Mouse (Mus musculus): ENCODE results near the gene Ctsf.
"Not testable (repeated sequence)": the region's sequence is repeated elsewhere in the genome, so short reads cannot be mapped to it uniquely, and the experiment has no call there.

The Ctsf gene

DNA sequence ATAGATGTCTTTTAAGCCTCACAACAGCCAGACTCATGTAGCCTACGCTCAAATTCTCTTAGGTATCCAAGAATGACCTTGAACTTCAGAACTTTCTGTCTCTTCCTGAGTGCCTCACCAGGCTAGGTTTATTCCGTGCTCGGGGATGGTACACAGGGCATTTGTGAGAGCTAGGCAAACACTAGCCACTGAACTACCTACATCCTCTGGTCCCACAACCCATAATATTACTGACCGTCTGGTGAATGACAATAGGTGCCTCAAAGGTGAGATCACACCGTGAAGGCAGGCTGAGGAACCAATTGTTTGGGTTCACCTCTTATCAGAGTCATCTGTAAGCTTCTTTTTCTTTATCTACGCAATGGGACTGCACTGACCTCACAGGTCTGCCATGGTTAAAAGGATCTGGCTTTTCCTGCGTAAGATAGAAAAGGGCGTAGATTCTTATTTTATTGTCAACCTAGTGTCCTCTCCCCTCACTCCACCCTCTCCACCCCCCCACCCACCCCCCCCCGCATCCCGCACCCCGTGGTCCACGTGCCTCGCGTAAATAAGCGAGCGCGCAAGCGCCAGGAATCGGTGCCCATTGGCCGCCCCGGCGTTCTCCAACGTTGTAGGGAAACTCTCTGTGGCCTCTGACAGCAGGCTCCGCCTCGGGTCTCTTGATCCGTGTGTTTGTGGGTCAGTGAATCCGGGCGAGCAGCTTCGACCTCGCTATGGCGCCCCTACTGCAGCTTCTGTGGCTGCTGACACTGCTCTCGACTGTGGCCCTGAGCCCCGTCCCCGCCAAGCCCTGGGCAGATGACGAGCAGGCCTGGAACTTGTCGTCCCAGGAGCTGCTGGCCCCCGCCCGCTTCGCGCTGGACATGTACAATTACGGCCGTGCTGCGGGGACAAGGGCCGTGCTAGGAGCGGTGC is at the start of gene Ctsf:
Gene Ctsf, plus strand, starts transcription at position 579 of the 918 bp plus-strand sequence.
- peak; percentile 98 for DNase-seq (ENCODE audit: low read depth, low spot score)

DNA sequence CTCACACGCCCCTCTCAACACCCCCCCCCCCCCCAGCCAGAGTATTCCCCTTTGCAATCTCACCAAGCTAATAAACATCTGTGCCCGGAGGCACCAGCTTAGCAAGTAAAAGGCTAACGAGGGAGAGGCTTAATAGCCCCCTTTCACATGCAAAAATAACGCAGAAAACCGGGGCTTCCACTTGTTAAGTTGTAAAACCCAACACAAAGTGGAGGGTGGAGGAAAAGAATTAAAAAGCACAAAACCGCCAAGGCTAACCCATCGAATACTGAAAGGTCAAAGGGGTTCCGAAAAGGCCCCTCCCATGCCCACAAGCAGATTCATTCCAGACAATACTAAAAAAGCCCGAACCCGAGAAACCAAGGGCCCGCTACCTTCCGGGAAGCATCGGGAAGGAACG is 44.6 kb upstream of the Ctsf start:
- no peak for DNase-seq (ENCODE audit: low read depth, low spot score)

- no peak for DNase-seq (ENCODE audit: low read depth, low spot score)
These were observed 44.2 kb upstream of the Ctsf start for GRCm38 (mm10) chr19:4810746-4811062.

DNA sequence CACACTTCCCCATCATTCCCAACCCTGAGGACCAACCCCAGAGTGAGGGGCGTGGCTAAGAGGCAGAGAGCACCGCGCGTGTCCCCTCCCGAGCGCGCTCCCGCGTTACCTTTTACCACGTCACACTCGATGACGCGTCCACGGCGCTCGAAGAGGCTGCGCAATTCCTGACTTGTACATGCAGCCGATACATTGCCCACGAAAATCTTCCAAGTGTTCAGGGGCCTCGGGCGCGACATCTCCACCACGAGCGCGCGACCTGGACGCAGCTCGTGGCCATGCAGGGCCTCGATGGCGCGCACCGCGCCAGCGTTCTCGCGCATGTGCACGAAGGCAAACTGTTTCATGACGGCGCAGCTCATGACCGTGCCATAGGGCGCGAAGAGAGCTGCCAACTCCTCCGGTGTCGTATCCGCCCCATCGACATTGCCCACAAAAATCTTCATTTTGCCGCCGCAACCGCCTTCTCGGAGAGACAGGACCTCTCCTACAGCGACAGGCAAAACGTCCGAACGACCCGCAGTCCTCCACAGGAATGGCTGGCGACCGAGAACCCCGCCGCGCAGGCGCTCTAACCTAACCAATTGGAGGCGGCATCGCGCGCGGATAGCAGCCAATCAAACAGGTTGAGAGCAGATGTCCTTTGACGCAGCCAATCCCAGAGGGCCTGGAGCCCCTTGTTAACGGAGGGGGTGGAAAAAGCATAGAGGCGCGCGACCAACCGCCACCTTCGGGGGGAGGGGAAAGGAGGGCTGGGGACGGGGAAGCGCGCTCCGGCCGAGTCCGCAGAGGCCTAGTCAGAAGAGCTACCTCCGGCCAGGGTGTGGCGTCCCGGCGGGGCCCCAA is 43.6 kb upstream of the Ctsf start, which contains the start of the genes Gm21992 and Rbm14:
Gene Gm21992, minus strand, starts transcription at position 550 of the 846 bp plus-strand sequence.
Gene Rbm14, minus strand, starts transcription at position 572 of the 846 bp plus-strand sequence.
- DNase-seq (ENCODE audit: low read depth, low spot score), result peak; percentile 100

DNA sequence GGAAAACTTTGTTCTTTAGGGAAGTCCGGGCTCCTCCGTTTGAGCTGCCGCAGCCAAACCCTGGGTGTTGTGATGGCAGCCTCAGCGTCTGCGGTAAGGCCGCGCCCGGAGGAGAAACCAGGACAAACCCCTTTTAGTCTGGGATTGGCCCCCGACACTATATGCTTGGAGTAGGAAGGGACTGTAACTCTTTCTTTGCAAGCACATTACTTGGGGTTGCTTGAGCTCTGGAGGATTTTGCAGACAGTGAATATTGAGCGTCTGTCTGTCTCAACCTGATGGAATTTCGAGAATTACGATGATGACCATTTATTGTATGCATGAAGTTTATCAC is 43.1 kb upstream of the Ctsf start:
- DNase-seq (ENCODE audit: low read depth, low spot score), result no peak

GRCm38 (mm10) chr19:4812334-4812949 is 42.5 kb upstream of the Ctsf start:
- not testable (repeated sequence) for DNase-seq (ENCODE audit: low read depth, low spot score)

DNA sequence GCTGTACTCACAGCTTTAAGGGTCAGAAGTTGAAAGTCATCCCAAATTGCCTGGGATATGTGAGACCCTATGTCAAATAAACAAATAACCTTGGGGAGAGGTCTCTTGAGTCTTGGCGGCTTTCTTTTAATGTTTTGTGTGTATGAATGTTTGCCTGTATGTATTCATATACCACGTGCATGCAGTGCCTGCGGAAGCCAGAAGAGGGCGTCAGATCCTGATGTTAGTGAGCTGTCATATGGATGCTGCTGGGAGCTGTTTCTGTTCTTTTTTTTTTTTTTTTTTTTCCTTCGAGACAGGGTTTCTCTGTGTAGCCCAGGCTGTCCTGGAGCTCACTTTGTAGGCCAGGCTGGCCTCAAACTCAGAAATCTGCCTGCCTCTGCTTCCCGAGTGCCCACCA is 41.9 kb upstream of the Ctsf start:
- no peak for DNase-seq (ENCODE audit: low read depth, low spot score)

DNA sequence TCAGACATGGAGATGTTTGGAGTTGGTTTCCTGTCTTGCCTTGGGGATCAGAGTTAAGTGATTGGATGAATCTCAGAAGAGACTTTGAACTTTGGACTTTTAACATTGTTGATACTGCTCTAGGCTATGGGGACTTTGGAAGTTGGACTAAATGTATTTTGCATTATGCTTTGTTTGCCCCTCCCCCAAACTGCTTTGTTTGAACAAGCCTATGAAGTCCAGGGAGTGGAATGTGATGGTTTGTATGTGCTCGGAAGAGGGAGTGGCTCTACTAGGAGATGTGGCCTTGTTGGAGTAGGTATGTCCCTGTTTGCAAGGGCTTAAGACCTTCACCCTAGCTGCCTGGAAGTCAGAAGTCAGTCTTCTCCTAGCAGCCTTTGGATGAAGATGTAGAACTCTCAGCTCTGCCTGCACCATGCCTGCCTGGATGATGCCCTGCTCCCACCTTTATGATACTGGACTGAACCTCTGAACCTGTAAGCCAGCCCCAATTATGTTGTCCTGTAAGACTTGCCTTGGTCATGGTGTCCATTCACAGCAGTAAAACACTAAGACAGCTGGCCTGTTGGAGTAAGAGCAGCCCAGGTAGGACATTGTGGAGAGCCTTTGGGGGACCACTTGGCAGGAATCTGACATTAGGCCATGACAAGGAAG is 37.6 kb upstream of the Ctsf start:
- DNase-seq (ENCODE audit: low read depth, low spot score), result no peak

GRCm38 (mm10) chr19:4820678-4821303 is 34.1 kb upstream of the Ctsf start:
- peak; percentile 69 for DNase-seq (ENCODE audit: low read depth, low spot score)

DNA sequence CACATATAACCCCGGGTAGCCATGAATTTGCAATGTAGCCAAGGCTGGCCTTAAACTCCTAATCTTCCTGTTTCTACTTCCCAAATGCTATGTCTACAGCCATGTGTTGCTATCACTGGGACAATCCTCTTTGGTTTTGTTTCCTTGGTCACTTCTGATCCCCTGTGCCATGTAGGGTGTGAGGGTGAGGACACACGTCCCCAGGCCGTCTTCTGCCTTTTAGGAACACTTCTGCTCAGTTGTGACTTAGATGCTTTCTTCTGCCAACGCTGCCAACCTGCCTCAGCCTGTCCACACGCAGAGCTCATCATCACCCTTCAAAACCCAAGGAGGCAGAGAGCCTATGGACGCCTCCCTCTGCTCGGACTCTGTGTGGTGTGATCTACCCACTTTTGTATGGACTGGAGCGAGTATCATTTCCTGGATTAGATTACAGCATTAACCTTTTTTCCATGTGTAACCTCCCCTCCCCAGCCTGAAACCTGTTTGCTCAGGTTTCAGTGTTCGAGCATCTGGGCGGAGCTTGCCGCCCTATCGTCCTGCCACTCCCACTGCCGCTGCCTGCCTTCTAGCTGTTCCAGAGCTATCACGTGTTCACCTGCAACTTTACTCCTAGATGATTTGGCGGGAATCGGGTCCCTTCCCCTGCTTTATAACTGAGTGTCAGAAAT is 26.4 kb upstream of the Ctsf start:
- DNase-seq (ENCODE audit: low read depth, low spot score), result no peak

DNA sequence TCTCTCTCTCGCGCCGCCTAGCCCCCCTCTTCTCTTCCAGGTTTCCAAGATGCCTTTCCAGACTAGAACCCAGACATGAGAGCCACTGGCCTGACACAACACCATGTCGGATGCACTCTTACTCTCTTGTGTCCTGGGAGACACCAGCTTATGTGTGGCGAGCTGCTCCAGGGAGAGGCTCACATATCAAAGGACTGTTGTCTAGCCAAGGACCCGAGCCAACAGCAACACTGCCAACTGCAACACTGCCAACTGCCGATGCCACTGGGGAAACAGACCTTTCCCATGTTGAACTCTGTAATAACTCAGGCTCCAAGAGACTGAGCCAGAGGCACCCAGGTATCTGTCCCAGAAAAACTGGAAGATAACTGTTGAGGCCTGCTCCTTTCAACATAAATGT is 25.8 kb upstream of the Ctsf start:
- DNase-seq (ENCODE audit: low read depth, low spot score), result peak; percentile 80

DNA sequence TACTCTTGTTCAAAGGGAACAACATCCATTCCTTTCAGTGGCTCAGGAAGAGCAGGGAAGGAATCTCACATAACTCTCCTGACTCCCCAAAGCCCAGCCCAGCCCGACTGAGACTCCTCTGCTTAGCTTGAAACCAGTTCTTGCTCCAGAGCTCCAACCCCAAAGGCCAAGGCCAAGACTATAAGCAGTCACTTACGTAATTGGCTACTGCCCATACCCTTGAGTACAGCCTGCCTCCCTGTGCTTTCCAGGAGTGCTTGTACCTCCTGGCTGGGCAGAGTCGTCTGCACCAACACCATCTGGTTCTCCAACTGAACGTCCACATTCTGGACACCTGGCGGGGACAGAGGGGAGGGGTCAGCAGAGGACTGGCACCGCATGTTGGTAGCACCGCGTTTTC is 21.0 kb upstream of the Ctsf start:
- DNase-seq (ENCODE audit: low read depth, low spot score), result no peak

GRCm38 (mm10) chr19:4836096-4836495 is 18.8 kb upstream of the Ctsf start:
- no peak for DNase-seq (ENCODE audit: low read depth, low spot score)

- no peak for DNase-seq (ENCODE audit: low read depth, low spot score)
These were observed 17.9 kb upstream of the Ctsf start for GRCm38 (mm10) chr19:4837049-4837448.

DNA sequence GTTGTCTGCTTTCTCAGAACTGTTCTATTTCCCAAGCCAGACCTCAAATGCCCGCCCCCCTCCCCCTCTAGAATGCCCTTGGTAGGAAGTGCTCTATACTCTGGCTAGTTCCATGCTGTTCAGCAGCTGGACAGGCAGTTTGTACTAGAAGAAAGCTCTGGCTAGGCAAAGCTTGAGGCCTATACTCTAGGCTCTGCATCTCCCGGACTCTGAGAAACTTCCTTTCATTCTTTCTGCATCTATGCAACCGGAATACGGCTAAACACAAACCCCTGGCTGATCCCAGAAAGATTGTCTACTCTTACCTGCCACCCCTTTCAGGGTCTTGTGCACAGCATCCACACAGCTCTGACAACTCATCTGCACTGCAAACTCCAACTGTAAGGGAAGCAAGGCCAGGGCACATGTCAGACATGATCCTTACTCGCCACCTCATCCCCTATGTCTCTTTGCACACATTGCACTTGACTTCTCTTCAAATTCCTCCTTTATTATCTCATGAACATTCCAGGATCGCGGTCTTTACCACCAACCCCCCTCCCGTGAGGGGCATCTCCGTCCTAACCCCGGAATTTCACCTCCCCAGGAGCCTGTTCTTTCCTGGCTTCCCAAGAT is 16.3 kb upstream of the Ctsf start:
- no peak for DNase-seq (ENCODE audit: low read depth, low spot score)

- peak; percentile 98 for DNase-seq (ENCODE audit: low read depth, low spot score)
These were observed 15.8 kb upstream of the Ctsf start, which contains the start of the genes Ccs and Ccdc87 for GRCm38 (mm10) chr19:4839149-4839548. Ccs (minus strand) TSS chr19:4839332. Ccdc87 (plus strand) TSS chr19:4839366.

- DNase-seq (ENCODE audit: low read depth, low spot score), result no peak
These were observed 14.1 kb upstream of the Ctsf start for GRCm38 (mm10) chr19:4840848-4841247.

- no peak for DNase-seq (ENCODE audit: low read depth, low spot score)
These were observed 12.3 kb upstream of the Ctsf start for GRCm38 (mm10) chr19:4842611-4843010.

DNA sequence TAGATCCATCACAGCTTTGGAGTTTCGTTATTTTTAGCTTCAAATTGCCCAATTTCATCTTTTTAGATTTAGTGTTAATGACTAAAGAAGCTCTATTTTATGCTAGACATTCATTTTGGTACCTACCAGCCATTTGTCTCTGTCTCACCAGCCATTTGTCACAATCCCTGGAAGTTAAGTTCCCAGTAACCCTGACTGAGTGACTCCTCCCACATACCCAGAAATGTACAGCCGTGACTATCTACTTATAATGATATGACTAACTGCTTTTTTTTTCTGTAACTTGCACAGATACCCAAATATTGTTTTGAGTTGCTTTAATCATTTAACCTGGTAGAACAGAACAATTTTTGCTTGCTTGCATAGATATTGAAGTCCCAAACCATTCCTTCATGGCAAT is 9.1 kb upstream of the Ctsf start:
- DNase-seq (ENCODE audit: low read depth, low spot score), result no peak

DNA sequence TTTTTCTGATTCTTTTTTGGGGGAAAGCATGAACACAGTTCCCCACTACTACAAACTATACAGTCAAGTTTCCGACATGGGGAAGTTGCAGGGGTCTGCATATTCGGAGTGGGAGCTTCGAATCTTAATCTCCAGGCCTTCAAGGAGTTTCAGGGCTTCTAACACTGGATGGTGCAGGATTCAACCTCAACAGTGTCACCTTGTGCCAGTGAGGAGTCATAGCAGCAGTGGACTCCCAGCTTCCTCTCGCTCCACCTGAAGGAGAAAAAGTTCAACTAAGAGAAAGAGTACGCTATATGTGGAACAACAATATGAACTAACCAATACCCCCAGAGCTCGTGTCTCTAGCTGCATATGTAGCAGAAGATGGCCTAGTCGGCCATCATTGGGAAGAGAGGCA is 7.4 kb upstream of the Ctsf start:
- peak; percentile 69 for DNase-seq (ENCODE audit: low read depth, low spot score)

Measured in brain, adult 2 months (tissue).